Mouse (Mus musculus): Measurements from ENCODE around the gene Tmem274. TPM values are rescaled to one million over a fixed set of nuclear protein-coding genes. Genes with fewer than 3 reads are reported as not detected.

The Tmem274 gene
- polyA plus RNA-seq, 1 experiment from 2014 or later, result 0.44 TPM

Other genes starting within 250 kb of the Tmem274 start
- gene Kif1b, start 169.7 kb upstream of the Tmem274 start, polyA plus RNA-seq (2016; fragmentation: Nextera tagmentation; extraction: Ambion mirVana), result 77.1 and 90.9 TPM in 2 replicates
- 59.8 and 65.6 TPM in 2 replicates for gene Ube4b, start 50.6 kb upstream of the Tmem274 start, polyA plus RNA-seq (2016; fragmentation: Nextera tagmentation; extraction: Ambion mirVana)
- not detected in 2 replicates for gene Rbp7, start 22.4 kb upstream of the Tmem274 start, polyA plus RNA-seq (2016; fragmentation: Nextera tagmentation; extraction: Ambion mirVana)
- gene Nmnat1, start 7.8 kb downstream of the Tmem274 start, polyA plus RNA-seq (2016; fragmentation: Nextera tagmentation; extraction: Ambion mirVana), result 17.0 TPM in 2 replicates
- gene Lzic, start 7.9 kb downstream of the Tmem274 start, polyA plus RNA-seq (2016; fragmentation: Nextera tagmentation; extraction: Ambion mirVana), result 49.0 and 50.9 TPM in 2 replicates
- 62.7 and 68.2 TPM in 2 replicates for gene Ctnnbip1, start 40.9 kb downstream of the Tmem274 start, polyA plus RNA-seq (2016; fragmentation: Nextera tagmentation; extraction: Ambion mirVana)
- 36.0 and 57.4 TPM in 2 replicates for gene Clstn1, start 109.1 kb downstream of the Tmem274 start, polyA plus RNA-seq (2016; fragmentation: Nextera tagmentation; extraction: Ambion mirVana)
- 10.4 and 17.2 TPM in 2 replicates for gene Pik3cd, start 225.2 kb downstream of the Tmem274 start, polyA plus RNA-seq (2016; fragmentation: Nextera tagmentation; extraction: Ambion mirVana)

Measured in hindbrain, embryonic 10.5 days (tissue).